Mouse (Mus musculus): ENCODE data around the gene Dgki.

GRCm38 (mm10) chr6:37317904-37318303, 17.9 kb upstream of the Dgki start:
- TF ChIP-seq ZNF384 (IDR thresholded peaks at IDR 0.05; ENCODE audit: low read depth, low read length) (no peak), CHD2 (IDR thresholded peaks at IDR 0.05; ENCODE audit: low read depth, low read length) (no peak)

Data from ES-E14 (cell line).